Mouse (Mus musculus): Measurements from ENCODE around the gene Agpat1.

Agpat1 gene

GRCm38 (mm10) chr17:34630761-34631301, 26.8 kb downstream of the Agpat1 start:
- DNase-seq (ENCODE audit: low read depth): peak; percentile 45

DNA sequence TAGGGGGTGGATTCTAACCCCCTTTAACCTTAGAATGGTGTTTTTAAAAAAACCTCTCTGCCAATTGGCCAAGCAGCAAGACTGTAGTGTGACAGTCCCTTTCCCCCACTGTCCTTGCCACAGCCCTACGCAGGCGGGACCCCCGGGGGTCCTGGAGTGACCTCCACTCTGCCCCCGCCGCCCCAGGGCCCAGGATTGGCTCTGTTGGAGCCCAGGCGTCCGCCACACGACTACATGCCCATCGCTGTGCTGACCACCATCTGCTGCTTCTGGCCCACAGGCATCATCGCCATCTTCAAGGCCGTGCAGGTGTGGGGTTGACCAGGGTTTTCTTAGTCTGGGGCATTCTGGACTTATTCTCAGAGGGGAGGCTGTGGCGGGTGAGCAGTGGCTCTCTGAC, 27.6 kb downstream of the Agpat1 start:
- no peak for DNase-seq (ENCODE audit: low read depth)

- DNase-seq (ENCODE audit: low read depth): peak; percentile 81
Measured at GRCm38 (mm10) chr17:34632261-34632691, 28.2 kb downstream of the Agpat1 start.

GRCm38 (mm10) chr17:34635671-34636070, 31.6 kb downstream of the Agpat1 start:
- DNase-seq (ENCODE audit: low read depth): no peak

GRCm38 (mm10) chr17:34637459-34637858, 33.4 kb downstream of the Agpat1 start:
- no peak for DNase-seq (ENCODE audit: low read depth)

- no peak for DNase-seq (ENCODE audit: low read depth)
Measured at GRCm38 (mm10) chr17:34639461-34640255, 35.6 kb downstream of the Agpat1 start.

DNA sequence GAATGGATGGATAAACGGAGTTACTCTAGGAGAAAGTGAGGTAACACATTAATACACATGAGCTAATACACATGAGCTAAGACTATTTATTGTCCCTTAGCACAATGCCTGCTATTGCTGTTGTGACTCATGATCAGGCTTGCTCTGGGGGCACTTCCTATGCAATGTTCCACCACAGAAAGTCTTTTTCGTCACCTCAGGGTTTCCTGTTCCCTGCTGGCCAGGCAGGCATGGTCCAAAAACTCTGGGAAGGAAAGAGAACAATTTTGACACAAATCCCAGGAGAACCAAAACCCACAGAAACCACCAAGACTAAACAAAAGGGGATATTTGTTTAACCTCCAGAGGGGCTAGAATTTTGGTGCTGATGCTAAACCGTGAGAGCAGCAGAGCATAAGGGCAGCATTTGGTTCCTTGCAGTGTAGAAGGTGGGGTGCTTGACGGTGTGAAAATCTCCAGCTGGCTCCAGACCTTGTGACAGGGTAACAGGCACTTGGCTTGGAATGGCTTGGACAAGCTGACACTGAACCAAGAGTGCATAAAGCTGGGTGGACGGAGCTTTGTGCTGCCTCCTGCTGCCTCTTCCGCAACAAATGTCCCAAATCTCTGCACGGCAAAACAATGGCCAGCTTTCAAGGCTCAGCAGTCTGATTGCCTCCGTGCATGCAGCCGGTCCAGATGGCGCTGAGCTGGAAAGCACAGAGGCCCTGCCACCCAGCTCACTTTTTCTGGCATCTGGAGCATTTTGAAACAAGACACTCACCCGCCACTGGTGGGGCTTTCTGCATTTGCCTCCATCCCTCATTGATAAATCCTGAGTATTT, 36.9 kb downstream of the Agpat1 start:
- no peak for DNase-seq (ENCODE audit: low read depth)

DNA sequence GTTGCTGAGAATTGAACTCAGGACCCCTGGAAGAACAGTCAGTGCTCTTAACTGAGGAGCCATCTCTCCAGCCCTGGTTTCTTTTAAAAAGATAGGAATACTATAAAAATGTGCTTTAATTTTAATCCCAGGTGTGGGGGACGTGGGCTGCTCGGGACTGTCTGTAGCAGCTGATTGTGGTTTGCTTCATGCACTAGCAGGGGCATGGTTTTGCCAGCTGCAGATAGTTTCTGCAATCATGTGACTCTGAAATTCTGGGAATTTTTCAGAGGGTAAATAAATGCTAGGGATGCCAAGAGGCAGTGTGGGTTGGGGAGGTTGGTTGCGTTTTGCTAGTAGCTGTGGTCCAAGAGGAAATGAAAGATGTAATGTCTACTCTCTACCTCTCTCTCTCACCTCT, 37.9 kb downstream of the Agpat1 start:
- DNase-seq (ENCODE audit: low read depth): no peak

DNA sequence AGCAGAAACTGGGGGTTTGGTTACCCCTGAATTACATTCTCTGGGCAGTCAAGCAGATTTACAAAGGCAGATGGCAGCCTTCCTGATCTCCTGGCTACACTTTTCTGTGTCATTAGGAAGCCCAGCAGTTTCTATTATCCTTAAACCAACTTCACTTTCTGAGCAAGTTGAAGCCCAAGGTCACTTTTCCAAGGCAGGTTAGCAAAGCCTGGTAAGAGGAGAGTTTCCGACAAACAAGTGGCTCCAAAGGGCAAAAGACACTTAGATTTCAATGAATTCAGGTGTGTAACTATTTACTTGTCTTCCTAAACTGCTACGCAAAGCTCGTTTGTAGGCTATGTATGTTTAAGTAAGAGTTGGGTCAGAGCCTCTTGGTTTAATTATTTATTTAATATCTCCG, 39.3 kb downstream of the Agpat1 start:
- no peak for DNase-seq (ENCODE audit: low read depth)

DNA sequence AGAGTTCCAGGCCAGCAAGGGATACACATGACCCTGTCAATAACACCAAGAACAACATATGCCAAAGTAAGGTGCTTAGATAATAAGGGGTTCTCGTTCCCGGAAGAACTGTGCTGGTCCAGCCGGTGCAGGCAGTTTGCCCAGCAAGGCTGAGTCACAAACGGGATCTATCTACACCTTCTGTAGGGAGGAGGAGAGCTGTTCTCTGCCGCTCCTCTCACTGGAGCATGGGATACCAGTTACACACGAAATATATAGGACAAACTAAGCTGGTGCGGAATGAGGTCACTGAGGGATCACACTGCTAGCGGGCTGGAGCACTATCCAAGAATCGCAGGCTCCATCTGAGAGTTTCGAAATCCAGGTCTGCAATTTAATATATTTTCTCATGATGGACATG, 39.9 kb downstream of the Agpat1 start:
- no peak for DNase-seq (ENCODE audit: low read depth)

DNA sequence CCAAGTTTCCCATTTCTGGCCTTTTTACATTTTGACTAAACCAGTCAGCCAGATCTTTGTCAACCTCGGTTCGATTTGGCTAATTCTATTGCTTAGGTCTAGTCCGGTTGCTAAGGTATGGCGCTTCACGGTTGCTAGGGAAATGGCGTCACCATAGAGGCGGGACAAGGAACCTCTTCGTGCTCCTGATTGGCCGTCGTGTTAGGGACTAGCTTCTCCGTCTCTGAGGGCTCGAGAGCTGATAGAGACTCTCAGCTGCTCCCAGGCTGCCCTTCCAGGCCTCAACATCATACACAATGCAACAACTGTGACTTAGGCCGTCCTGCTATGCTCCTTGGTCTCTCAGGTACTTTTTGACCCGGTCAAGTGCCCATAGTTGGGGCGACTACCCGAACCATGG, 40.5 kb downstream of the Agpat1 start, which contains the start of gene Fkbpl:
TSS of gene Fkbpl (plus strand) at position 157 of the 400 bp plus-strand sequence.
- peak; percentile 99 for DNase-seq (ENCODE audit: low read depth)

DNA sequence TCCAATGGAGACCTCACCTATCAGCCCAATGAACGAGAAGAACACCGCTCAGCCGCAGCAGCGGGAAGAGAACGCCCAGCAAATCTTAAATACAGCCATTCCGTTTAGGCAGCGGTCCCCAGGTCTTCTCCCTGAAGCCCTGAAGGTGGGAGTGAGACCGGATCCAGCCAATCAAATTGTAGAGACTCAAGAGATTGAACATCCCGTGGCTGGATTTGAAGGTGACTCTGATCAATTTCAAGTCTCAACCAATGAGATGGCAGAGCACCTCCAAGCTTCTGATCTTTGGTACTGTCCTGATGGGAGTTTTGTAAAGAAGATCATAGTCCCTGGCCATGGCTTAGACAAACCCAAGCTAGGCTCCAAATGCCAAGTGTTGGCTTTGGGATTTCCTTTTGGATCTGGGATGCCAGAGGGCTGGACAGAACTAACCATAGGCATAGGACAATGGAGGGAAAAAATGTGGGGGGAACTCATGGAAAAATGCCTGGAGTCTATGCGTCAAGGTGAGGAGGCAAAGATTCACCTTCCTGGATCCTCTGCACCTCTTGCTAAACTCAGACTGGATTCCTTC, 41.3 kb downstream of the Agpat1 start:
- peak; percentile 28 for DNase-seq (ENCODE audit: low read depth)

- DNase-seq (ENCODE audit: low read depth): peak; percentile 32
Measured at GRCm38 (mm10) chr17:34645831-34646511, 41.9 kb downstream of the Agpat1 start.

- peak; percentile 98 for DNase-seq (ENCODE audit: low read depth)
Measured at GRCm38 (mm10) chr17:34646906-34647787, 43.1 kb downstream of the Agpat1 start, which contains the start of gene Atf6b. Gene Atf6b (plus strand): TSS chr17:34647146.

GRCm38 (mm10) chr17:34648141-34648890, 44.3 kb downstream of the Agpat1 start:
- DNase-seq (ENCODE audit: low read depth): no peak

DNA sequence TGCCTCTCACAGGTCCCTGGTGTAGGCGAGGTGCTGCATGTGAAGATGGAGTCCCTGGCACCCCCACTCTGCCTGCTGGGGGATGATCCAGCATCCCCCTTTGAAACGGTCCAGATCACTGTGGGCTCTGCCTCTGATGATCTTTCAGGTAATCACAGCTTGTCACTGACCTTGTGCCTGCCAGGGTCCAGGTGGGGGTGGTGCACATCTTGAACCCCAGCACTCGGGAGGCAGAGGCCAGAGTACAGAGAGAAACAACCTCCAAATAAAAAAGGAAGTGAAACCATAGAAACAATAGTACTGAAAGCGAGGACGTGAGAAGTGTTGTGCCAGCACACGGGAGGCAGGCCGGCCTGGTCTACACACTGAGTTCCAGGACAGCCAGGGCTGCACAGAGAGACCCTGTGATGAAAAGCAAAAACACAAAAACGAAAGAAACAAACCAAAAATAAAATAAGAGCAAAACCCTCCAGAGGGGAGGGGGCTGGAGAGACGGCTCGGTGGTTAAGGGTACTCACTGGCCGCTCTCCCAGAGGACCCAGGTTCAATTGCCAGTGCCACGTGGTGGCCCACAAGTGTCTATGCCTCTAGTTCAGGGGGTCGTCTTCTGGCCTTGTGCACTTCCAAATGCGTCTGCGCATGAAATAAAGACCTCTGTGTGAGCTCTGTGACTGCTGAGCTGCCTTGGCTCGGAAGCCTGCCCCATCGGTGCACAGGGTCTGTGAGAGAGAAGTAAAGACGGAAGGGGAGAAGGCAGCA, 45.2 kb downstream of the Agpat1 start:
- no peak for DNase-seq (ENCODE audit: low read depth)

- no peak for DNase-seq (ENCODE audit: low read depth)
Measured at GRCm38 (mm10) chr17:34650781-34651180, 46.7 kb downstream of the Agpat1 start.

DNA sequence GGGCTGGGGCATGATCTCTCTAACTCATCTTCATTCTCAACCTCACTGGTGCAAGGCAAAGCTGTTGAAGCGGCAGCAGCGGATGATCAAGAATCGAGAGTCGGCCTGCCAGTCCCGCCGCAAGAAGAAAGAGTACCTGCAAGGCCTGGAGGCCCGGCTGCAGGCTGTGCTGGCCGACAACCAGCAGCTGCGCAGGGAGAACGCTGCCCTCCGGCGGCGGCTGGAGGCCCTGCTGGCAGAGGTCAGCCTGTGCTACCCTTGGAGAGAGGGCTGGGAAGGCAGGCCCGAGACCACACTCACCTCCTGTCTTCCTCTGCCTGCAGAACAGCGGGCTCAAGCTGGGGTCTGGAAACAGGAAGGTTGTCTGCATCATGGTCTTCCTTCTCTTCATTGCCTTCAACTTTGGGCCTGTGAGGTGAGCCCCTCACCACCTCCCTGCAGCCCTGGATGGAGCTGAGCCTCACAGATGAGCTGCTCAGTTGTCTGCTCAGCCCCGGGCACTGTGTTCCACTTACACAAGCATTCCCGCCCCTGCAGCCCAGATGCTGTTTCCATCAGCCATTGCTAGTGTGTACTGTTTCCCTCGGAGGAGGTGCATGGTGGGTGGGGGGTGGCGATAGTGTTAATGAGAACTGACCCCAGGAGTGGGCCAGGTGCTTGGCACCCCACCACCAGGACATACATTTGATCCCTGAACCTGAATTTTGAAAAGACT, 47.6 kb downstream of the Agpat1 start:
- peak; percentile 36 for DNase-seq (ENCODE audit: low read depth)

DNA sequence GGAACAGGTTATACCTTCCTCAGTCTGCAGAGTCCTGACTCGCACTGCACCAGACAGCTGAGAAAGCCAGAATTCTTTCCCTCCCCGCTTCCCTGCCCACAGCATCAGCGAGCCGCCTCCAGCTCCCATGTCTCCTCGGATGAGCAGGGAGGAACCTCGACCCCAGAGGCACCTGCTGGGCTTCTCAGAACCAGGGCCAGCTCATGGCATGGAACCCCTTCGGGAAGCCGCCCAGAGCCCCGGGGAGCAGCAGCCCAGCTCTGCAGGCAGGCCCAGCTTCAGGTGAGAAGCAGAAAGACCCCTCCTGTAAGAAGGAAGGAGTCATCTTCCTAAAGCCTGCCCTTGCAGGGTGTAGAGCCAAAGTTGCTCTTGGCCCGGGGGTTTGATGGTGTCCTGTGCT, 48.5 kb downstream of the Agpat1 start:
- DNase-seq (ENCODE audit: low read depth): no peak

Data from induced T-regulatory cell, adult 2 months (primary cell).